Mouse (Mus musculus) intestine, embryonic 16.5 days (tissue): Measurements from ENCODE around the gene Pias3. TPM values are rescaled to one million over a fixed set of nuclear protein-coding genes. Genes with fewer than 3 reads are reported as not detected.
A peak's percentile ranks its signal among the peaks of the same experiment; 100 is the strongest.
"Not testable (repeated sequence)": the region's sequence is repeated elsewhere in the genome, so short reads cannot be mapped to it uniquely, and the experiment has no call there.

Experiments
- ATAC-seq: fragments of 200-750 bp; cut with Nextera tagmentation; 2 replicates; pipeline ENCODE4 v1.8.0; 2017; ENCODE audit warnings: moderate TSS enrichment, moderate library complexity
- H3K27ac ChIP-seq: fragments of 300-500 bp; sonication (generic); 2 replicates; pipeline ENCODE4 v1.5.1; 2014; ENCODE audit warnings: mild to moderate bottlenecking, low read length
- H3K27me3 ChIP-seq: fragments of 300-500 bp; sonication (generic); replicated peaks from 2 replicates; pipeline ENCODE4 v1.6.1; 2014; ENCODE audit warnings: low read length, control low read depth, mixed read lengths; ENCODE audit not compliant: control insufficient read depth, insufficient read depth
- H3K36me3 ChIP-seq: fragments of 300-500 bp; sonication (generic); 2 replicates; pipeline ENCODE4 v1.6.1; 2014; ENCODE audit warnings: low read length, control low read depth; ENCODE audit not compliant: control insufficient read depth, insufficient read depth
- H3K4me1 ChIP-seq: fragments of 300-500 bp; sonication (generic); 2 replicates; pipeline ENCODE4 v1.6.1; 2014; ENCODE audit warnings: low read length, control low read depth, mixed read lengths; ENCODE audit not compliant: control insufficient read depth, insufficient read depth
- H3K4me2 ChIP-seq: fragments of 300-500 bp; sonication (generic); 2 replicates; pipeline ENCODE4 v1.6.1; 2014; ENCODE audit warnings: low read depth, low read length, control low read depth
- H3K4me3 ChIP-seq: fragments of 300-500 bp; sonication (generic); 2 replicates; pipeline ENCODE4 v1.5.1; 2014; ENCODE audit warnings: mild to moderate bottlenecking, low read length
- H3K9ac ChIP-seq: fragments of 300-500 bp; sonication (generic); 2 replicates; pipeline ENCODE4 v1.6.1; 2014; ENCODE audit warnings: low read depth, low read length
- H3K9me3 ChIP-seq: fragments of 300-500 bp; sonication (generic); 2 replicates; pipeline ENCODE4 v1.6.1; 2016; ENCODE audit warnings: low read length, control low read depth; ENCODE audit not compliant: control insufficient read depth
- WGBS: fragments of 180-500 bp; shearing (Covaris S2); extraction: QIAGEN DNeasy Blood & Tissue Kit; methylation state at CpG from one replicate; pipeline ENCODE4 v1.1.7; 2014; 5-methylcytosine and 5-hydroxymethylcytosine counted together
- polyA plus RNA-seq: library from polyadenylated mRNA; unstranded; fragments of >200 nt; fragmentation: Nextera tagmentation; extraction: Ambion mirVana; gene quantifications from 2 replicates; pipeline ENCODE4 v1.2.1, GENCODE M21; 2015

The Pias3 gene
- polyA plus RNA-seq, 1 experiment from 2014 or later = 35.7 TPM

- no peak for ATAC-seq
- no peaks in the 10 kb centered on the region for H3K36me3 ChIP-seq
- WGBS = 90% methylated on average over 3 of the region's 3 CpGs
- H3K4me2 ChIP-seq = no peak overlapping the region
- H3K9ac ChIP-seq = no peak overlapping the region
- H3K27ac ChIP-seq = no peak overlapping the region
- peaks cover 9% of the 10 kb centered on the region for H3K4me1 ChIP-seq
- peaks cover 4% of the 10 kb centered on the region; the same call in 1 of the 2 replicates for H3K27me3 ChIP-seq
- no peak overlapping the region for H3K4me3 ChIP-seq
- no peaks in the 10 kb centered on the region for H3K9me3 ChIP-seq
These were observed 12.7 kb upstream of the Pias3 start for GRCm38 (mm10) chr3:96683496-96683895.

DNA sequence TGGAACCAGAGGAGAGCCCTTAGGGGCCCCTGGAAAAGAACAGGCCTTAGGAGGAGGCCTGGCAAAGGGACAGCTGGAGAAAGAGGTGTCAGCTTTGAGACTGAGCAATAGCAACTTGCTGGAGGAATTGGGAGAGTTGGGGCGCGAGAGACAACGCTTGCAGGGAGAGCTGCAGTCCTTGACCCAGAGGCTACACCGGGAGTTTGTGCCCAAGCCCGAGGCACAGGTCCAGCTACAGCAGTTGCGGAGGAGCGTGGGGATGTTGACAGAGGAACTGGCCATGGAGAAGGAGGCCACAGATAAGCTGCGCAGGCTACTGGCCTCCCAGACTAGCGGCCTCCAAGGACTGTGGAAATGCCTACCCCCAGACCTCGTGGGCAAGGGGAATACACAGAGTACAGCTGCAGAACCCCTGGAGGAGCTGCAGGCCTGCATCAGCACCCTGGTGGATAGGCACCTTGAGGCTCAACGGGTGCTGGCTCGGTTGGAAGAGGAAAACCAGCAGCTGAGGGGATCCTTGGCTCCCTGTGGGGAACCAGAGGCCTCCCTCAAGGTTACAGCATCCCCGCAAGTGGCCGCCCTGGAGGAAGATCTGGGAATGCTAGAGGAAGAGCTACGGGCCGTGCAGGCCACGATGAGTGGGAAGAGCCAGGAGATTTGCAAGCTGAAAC lies 11.9 kb upstream of the Pias3 start:
- Histone ChIP-seq H3K27me3 (peaks cover 4% of the 10 kb centered on the region; the same call in 1 of the 2 replicates), H3K4me2 (peak overlapping the region; percentile 54), H3K27ac (no peak overlapping the region), H3K4me3 (peak overlapping the region; percentile 33), H3K9me3 (no peaks in the 10 kb centered on the region), H3K9ac (peak overlapping the region; percentile 55), H3K36me3 (no peaks in the 10 kb centered on the region), H3K4me1 (peaks cover 9% of the 10 kb centered on the region)
- no peak for ATAC-seq
- WGBS = 50% methylated on average over 17 of the region's 17 CpGs

DNA sequence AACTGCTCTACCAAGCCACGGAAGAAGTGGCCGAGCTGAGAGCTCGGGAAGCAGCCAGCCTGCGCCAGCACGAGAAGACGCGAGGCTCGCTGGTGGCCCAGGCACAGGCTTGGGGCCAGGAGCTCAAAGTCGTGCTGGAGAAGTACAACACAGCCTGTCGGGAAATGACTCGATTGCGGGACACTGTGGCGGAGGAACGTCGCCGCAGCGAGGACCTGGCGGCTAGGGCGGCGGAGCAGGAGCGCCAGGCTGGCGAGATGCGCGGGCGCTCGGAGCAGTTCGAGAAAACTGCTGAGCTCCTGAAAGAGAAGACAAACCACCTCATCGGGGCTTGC lies 11.4 kb upstream of the Pias3 start:
- 26% methylated on average over 28 of the region's 28 CpGs for WGBS
- H3K27ac ChIP-seq = no peak overlapping the region
- peak overlapping the region; percentile 33 for H3K4me3 ChIP-seq
- H3K9ac ChIP-seq = peak overlapping the region; percentile 55
- ATAC-seq = no peak
- no peaks in the 10 kb centered on the region for H3K9me3 ChIP-seq
- no peaks in the 10 kb centered on the region for H3K36me3 ChIP-seq
- peaks cover 9% of the 10 kb centered on the region for H3K4me1 ChIP-seq
- H3K4me2 ChIP-seq = peak overlapping the region; percentile 54
- H3K27me3 ChIP-seq = peaks cover 4% of the 10 kb centered on the region; the same call in 1 of the 2 replicates

GRCm38 (mm10) chr3:96686057-96686456 lies 10.1 kb upstream of the Pias3 start:
- 94% methylated on average over 5 of the region's 5 CpGs for WGBS
- not testable (repeated sequence) for ATAC-seq, H3K9ac ChIP-seq, H3K27me3 ChIP-seq, H3K4me1 ChIP-seq, H3K4me3 ChIP-seq, H3K4me2 ChIP-seq, H3K9me3 ChIP-seq, H3K36me3 ChIP-seq, H3K27ac ChIP-seq

DNA sequence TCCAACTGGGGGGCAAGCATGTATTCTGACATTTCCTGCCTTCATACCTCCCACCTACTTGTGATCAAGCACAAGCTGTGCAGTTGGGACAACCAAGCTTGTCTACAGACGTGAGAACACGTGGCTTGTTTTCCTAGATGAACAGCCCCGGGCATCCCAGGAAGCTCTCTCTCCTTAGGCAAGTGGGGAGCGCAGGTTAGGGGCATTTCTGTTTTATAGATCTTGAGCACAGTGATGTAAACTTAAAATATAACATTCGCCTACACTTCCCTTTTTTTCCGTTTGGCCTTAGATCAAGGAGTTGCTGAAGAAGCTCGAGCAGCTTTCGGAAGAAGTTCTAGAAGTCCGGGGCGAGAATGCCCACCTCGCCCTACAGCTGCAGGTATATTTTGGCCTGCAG lies 7.3 kb upstream of the Pias3 start:
- peaks cover 9% of the 10 kb centered on the region for H3K4me1 ChIP-seq
- peaks cover 1% of the 10 kb centered on the region; the same call in 1 of the 2 replicates for H3K27me3 ChIP-seq
- WGBS = 76% methylated on average over 11 of the region's 11 CpGs
- H3K9me3 ChIP-seq = no peaks in the 10 kb centered on the region
- no peak overlapping the region for H3K9ac ChIP-seq
- no peaks in the 10 kb centered on the region for H3K36me3 ChIP-seq
- H3K4me2 ChIP-seq = no peak overlapping the region
- no peak for ATAC-seq
- H3K27ac ChIP-seq = no peak overlapping the region
- H3K4me3 ChIP-seq = no peak overlapping the region

DNA sequence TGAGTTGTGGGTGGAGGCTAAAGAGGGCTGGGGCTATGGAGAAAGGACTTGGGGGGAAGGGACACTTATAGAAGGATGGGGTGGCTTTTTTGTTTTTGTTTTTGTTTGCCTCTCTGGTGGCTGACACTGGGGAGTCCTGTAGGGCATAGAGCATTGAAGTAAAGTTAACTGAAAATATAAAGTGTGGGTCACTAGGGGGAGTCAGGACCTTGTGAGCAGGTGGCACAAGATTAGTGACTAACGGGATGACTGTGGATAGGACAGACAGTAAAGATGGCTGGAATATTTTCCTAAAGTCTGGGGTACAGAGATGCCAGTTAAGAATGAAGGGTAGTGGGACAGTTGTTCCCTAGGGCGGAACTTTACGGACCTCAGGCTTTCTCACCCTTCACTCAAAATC lies 5.9 kb upstream of the Pias3 start:
- H3K27me3 ChIP-seq = no peaks in the 10 kb centered on the region
- H3K4me3 ChIP-seq = no peak overlapping the region
- no peak for ATAC-seq
- 57% methylated on average over 3 of the region's 3 CpGs for WGBS
- H3K36me3 ChIP-seq = no peaks in the 10 kb centered on the region
- no peak overlapping the region for H3K9ac ChIP-seq
- H3K4me1 ChIP-seq = no peaks in the 10 kb centered on the region
- H3K27ac ChIP-seq = no peak overlapping the region
- H3K9me3 ChIP-seq = no peaks in the 10 kb centered on the region
- H3K4me2 ChIP-seq = no peak overlapping the region

- no peak overlapping the region for H3K4me3 ChIP-seq
- H3K9me3 ChIP-seq = no peaks in the 10 kb centered on the region
- H3K27me3 ChIP-seq = no peaks in the 10 kb centered on the region
- H3K4me1 ChIP-seq = peaks cover 4% of the 10 kb centered on the region
- no peak for ATAC-seq
- H3K9ac ChIP-seq = no peak overlapping the region
- WGBS = 26% methylated on average over 3 of the region's 3 CpGs
- no peak overlapping the region for H3K27ac ChIP-seq
- no peak overlapping the region for H3K4me2 ChIP-seq
- H3K36me3 ChIP-seq = no peaks in the 10 kb centered on the region
These were observed 3.7 kb upstream of the Pias3 start for GRCm38 (mm10) chr3:96692506-96692905.

DNA sequence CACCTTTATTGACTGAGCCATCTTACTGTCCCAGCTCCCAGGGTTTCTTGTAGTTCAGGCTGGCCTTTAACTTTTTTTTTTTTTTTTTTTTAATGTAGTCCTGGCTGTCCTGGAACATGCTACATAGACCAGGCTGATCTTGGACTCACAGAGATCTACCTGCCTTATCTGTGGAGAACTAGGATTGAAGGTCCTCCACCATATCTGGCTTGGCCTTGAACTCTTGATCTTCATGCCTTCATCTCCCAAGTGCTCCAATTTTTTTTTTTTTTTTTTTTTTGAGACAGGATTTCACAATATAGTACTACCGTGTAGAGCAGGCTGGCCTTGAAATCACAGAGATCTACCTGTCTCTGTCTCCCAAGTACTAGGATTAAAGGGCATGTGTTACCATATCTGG lies 2.6 kb upstream of the Pias3 start:
- H3K27me3 ChIP-seq = no peaks in the 10 kb centered on the region
- H3K4me1 ChIP-seq = peaks cover 11% of the 10 kb centered on the region
- no peak for ATAC-seq
- H3K4me2 ChIP-seq = no peak overlapping the region
- no peak overlapping the region for H3K9ac ChIP-seq
- no peaks in the 10 kb centered on the region for H3K36me3 ChIP-seq
- H3K27ac ChIP-seq = no peak overlapping the region
- H3K9me3 ChIP-seq = no peaks in the 10 kb centered on the region
- WGBS = 70% methylated on average over 1 of the region's 1 CpGs
- no peak overlapping the region for H3K4me3 ChIP-seq

DNA sequence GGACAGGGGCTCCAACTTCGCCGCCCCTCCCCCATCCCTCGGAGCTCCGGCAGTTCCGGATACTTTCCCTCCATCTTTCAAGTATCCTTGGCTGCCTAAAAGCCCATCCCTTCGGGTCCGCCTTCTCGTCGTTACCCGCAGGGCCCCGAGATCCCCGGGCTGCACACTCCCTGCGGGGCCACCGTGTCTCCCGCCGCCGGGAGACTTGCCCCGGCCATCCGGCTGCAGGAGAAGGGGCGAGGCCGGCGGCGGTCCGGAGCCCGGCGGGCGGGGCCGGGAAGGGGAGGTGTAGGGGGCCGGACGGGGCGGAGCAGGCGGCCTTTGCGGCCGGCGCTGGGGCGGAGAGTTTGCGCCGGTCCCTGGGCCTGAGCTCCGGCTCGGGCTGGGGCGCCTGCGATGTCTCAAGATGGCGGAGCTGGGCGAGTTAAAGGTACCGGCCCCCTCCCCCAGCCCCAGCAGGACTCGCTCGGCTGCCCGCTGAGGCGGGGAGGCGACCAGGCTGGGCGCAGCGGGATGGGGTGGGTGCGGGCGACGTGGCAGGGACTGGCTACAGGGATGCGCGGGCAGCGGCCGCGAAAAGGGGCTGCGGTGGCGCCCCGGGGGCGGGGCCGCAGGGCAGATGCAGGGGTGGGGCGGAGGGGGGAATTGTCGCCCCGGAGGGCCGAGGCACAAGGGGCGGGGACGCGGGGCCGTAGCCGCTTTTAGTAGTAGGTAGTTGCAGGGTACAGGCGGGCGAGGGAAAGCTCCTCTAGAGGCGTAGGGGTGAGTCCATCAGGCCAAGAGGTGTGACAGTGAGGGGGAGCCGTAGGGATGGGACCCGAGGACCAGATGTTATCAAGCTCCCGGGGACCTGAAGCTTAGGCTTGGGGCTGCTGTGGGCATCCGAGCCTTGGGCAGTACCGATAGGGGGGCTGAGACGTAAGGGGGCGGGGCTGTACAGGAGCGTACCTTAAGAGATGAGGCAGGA lies 865 bp downstream of the Pias3 start:
- no peaks in the 10 kb centered on the region for H3K9me3 ChIP-seq
- no peaks in the 10 kb centered on the region for H3K27me3 ChIP-seq
- WGBS = 1% methylated on average over 83 of the region's 85 CpGs
- peak overlapping the region; percentile 91 for H3K27ac ChIP-seq
- peak overlapping the region; percentile 86 for H3K9ac ChIP-seq
- H3K4me2 ChIP-seq = peak overlapping the region; percentile 81
- peak overlapping the region; percentile 83 for H3K4me3 ChIP-seq
- H3K36me3 ChIP-seq = no peaks in the 10 kb centered on the region
- H3K4me1 ChIP-seq = peaks cover 11% of the 10 kb centered on the region
- ATAC-seq = peak; percentile 94
